Mouse (Mus musculus) CH12.LX (cell line): ENCODE measurements around the gene Mt4. TPM values are rescaled to one million over a fixed set of nuclear protein-coding genes. Genes with fewer than 3 reads are reported as not detected.
A peak's percentile ranks its signal among the peaks of the same experiment; 100 is the strongest.

Source experiments
- DNase-seq: peaks from one replicate; pipeline ENCODE4 v3.0.0-alpha.2; 2013; ENCODE audit errors: extremely low read depth
- H3K27ac ChIP-seq: 2 replicates; pipeline ENCODE4 v1.5.1; 2012; ENCODE audit warnings: low read depth, mild to moderate bottlenecking, control low read depth, moderate library complexity; ENCODE audit not compliant: insufficient read depth
- H3K27me3 ChIP-seq: replicated peaks from 2 replicates; pipeline ENCODE3; 2012; ENCODE audit warnings: inconsistent platforms
- H3K36me3 ChIP-seq, 2 experiments: replicated peaks in 1 of 2; 2 replicates each; pipeline versions ENCODE3 to v1.6.1; 2012; ENCODE audit warnings: inconsistent platforms in 1 of 2, low read length in 1 of 2, mild to moderate bottlenecking in 1 of 2, mixed read lengths in 1 of 2, moderate library complexity in 1 of 2; ENCODE audit not compliant: control insufficient read depth in 1 of 2, insufficient read depth in 1 of 2
- H3K4me1 ChIP-seq, 2 experiments: 2 replicates each; pipeline ENCODE4 v1.6.1; 2012; ENCODE audit warnings: inconsistent platforms in 1 of 2, moderate library complexity in 1 of 2; ENCODE audit not compliant: insufficient read depth in 2 of 2, control insufficient read depth in 1 of 2
- H3K4me2 ChIP-seq: 2 replicates; pipeline ENCODE4 v1.6.1; 2012; ENCODE audit warnings: low read depth, mild to moderate bottlenecking, control low read depth; ENCODE audit not compliant: poor library complexity, insufficient read depth, severe bottlenecking
- H3K4me3 ChIP-seq, 3 experiments: fragments of 150-350 bp in 1 of 3; sonication (generic) in 1 of 3; replicated peaks in 1 of 3; 2 replicates each; pipeline versions ENCODE3 to v1.5.1; 2011 to 2012; ENCODE audit warnings: low read depth in 2 of 3, low read length in 2 of 3, mild to moderate bottlenecking in 2 of 3, moderate library complexity in 2 of 3, control low read depth in 1 of 3, improper control_type of control experiment in 1 of 3, inconsistent platforms in 1 of 3, mixed read lengths in 1 of 3; ENCODE audit not compliant: poor library complexity in 1 of 3
- H3K79me2 ChIP-seq: replicated peaks from 2 replicates; pipeline ENCODE4 v1.6.1; 2012; ENCODE audit warnings: mild to moderate bottlenecking, moderate library complexity; ENCODE audit not compliant: control insufficient read depth, poor library complexity, insufficient read depth, severe bottlenecking; ENCODE audit errors: extremely low read depth
- H3K9ac ChIP-seq: 2 replicates; pipeline ENCODE4 v1.6.1; 2012; ENCODE audit warnings: low read depth, mild to moderate bottlenecking, control low read depth, moderate library complexity; ENCODE audit not compliant: insufficient read depth
- H3K9me3 ChIP-seq: replicated peaks from 2 replicates; pipeline ENCODE3; 2012; ENCODE audit warnings: low read length, inconsistent platforms, mixed read lengths
- BHLHE40 ChIP-seq: IDR thresholded peaks from 2 replicates; pipeline ENCODE4 v1.6.1; 2011; ENCODE audit warnings: mild to moderate bottlenecking, low read depth, low read length, improper control_type of control experiment
- CTCF ChIP-seq, 2 experiments: IDR thresholded peaks in 1 of 2; conservative IDR thresholded peaks in 1 of 2; 2 replicates each; pipeline ENCODE4 v1.5.1; 2011 to 2012; ENCODE audit warnings: low read depth in 2 of 2, low read length in 2 of 2, improper control_type of control experiment in 1 of 2, inconsistent platforms in 1 of 2, mild to moderate bottlenecking in 1 of 2, moderate library complexity in 1 of 2
- EP300 ChIP-seq: IDR thresholded peaks from 2 replicates; pipeline ENCODE4 v1.6.1; 2011; ENCODE audit warnings: low read length, improper control_type of control experiment
- ETS1 ChIP-seq: conservative IDR thresholded peaks from 2 replicates; pipeline ENCODE4 v1.6.1; 2012; ENCODE audit warnings: low read depth, mild to moderate bottlenecking, inconsistent platforms, low read length, improper control_type of control experiment, moderate library complexity
- JUN ChIP-seq: IDR thresholded peaks from 2 replicates; pipeline ENCODE4 v1.6.1; 2011; ENCODE audit warnings: low read depth, mild to moderate bottlenecking, low read length, improper control_type of control experiment, moderate library complexity; ENCODE audit not compliant: insufficient read depth
- JUND ChIP-seq: conservative IDR thresholded peaks from 2 replicates; pipeline ENCODE4 v1.6.1; 2011; ENCODE audit warnings: low read depth, low read length, improper control_type of control experiment
- KAT2A ChIP-seq: IDR thresholded peaks from 2 replicates; pipeline ENCODE4 v1.6.1; 2012; ENCODE audit warnings: low read length, improper control_type of control experiment, inconsistent platforms; ENCODE audit not compliant: insufficient replicate concordance
- MAFK ChIP-seq: IDR thresholded peaks from 2 replicates; pipeline ENCODE4 v1.6.1; 2011; ENCODE audit warnings: low read length, improper control_type of control experiment; ENCODE audit not compliant: insufficient replicate concordance
- MAX ChIP-seq: IDR thresholded peaks from 2 replicates; pipeline ENCODE4 v1.6.1; 2011; ENCODE audit warnings: low read length, improper control_type of control experiment
- MYC ChIP-seq: IDR thresholded peaks from 2 replicates; pipeline ENCODE4 v1.6.1; 2011; ENCODE audit warnings: low read depth, mild to moderate bottlenecking, improper control_type of control experiment, low read length
- NELFE ChIP-seq: IDR thresholded peaks from 2 replicates; pipeline ENCODE4 v1.6.1; 2011; ENCODE audit warnings: low read depth, low read length, improper control_type of control experiment
- POLR2A ChIP-seq: IDR thresholded peaks from 2 replicates; pipeline ENCODE4 v1.6.1; 2011; ENCODE audit warnings: low read depth, mild to moderate bottlenecking, improper control_type of control experiment, low read length
- RAD21 ChIP-seq: IDR thresholded peaks from 2 replicates; pipeline ENCODE4 v1.6.1; 2011; ENCODE audit warnings: low read depth, mild to moderate bottlenecking, low read length, improper control_type of control experiment, moderate library complexity
- SMC3 ChIP-seq: IDR thresholded peaks from 2 replicates; pipeline ENCODE4 v1.6.1; 2011; ENCODE audit warnings: low read depth, low read length, improper control_type of control experiment
- UBTF ChIP-seq: IDR thresholded peaks from 2 replicates; pipeline ENCODE4 v1.6.1; 2012; ENCODE audit warnings: low read depth, mild to moderate bottlenecking, inconsistent platforms, low read length, improper control_type of control experiment, moderate library complexity
- USF1 ChIP-seq: IDR thresholded peaks from 2 replicates; pipeline ENCODE4 v1.6.1; 2014; ENCODE audit warnings: low read depth, mild to moderate bottlenecking, inconsistent platforms, low read length, improper control_type of control experiment
- ZC3H11A ChIP-seq: IDR thresholded peaks from 2 replicates; pipeline ENCODE4 v1.6.1; 2012; ENCODE audit warnings: low read depth, mild to moderate bottlenecking, inconsistent platforms, low read length, improper control_type of control experiment
- ZKSCAN1 ChIP-seq: IDR thresholded peaks from 2 replicates; pipeline ENCODE4 v1.6.1; 2012; ENCODE audit warnings: low read depth, inconsistent platforms, low read length, improper control_type of control experiment, borderline replicate concordance
- ZMIZ1 ChIP-seq: IDR thresholded peaks from 2 replicates; pipeline ENCODE4 v1.6.1; 2012; ENCODE audit warnings: low read depth, mild to moderate bottlenecking, inconsistent platforms, low read length, improper control_type of control experiment
- ZNF384 ChIP-seq: IDR thresholded peaks from 2 replicates; pipeline ENCODE4 v1.6.1; 2012; ENCODE audit warnings: low read depth, low read length, improper control_type of control experiment, inconsistent platforms
- dilution Hi-C: fragments of 300-500 bp; cut with MboI; formaldehyde crosslinking; loops from 2 replicates; pipeline ENCODE4 v1.14.3; 2020; ENCODE audit warnings: low sequenced_read_pairs; ENCODE audit not compliant: extremely low pct_unique_long_range_greater_than_20kb, extremely low pct_ligation_motif_present
- in situ Hi-C: fragments of 300-500 bp; cut with MboI; formaldehyde crosslinking; loops from 3 replicates; pipeline ENCODE4 v1.14.3; 2019; ENCODE audit warnings: low sequenced_read_pairs, low pct_ligation_motif_present, low pct_unique_long_range_greater_than_20kb, mixed read lengths
- polyA plus RNA-seq: library from polyadenylated mRNA; unstranded; fragments of >175 nt; gene quantifications from 2 replicates; pipeline ENCODE4 v1.2.1, GENCODE M21; 2012; ENCODE audit warnings: low read depth; ENCODE audit not compliant: insufficient read length
- total RNA-seq, 2 experiments: library from RNA; depleted of rRNA; stranded (reverse); fragments of 300-350 nt in 1 of 2; fragments of >200 nt in 1 of 2; gene quantifications; 2 replicates each; pipeline ENCODE4 v1.2.3; 2012 to 2014

Mt4 gene
- total and polyA plus RNA-seq, 3 experiments, result not detected

- no peaks in the 10 kb centered on the region for H3K36me3 ChIP-seq
- H3K79me2 ChIP-seq, result no peaks in the 10 kb centered on the region
- peaks cover 0 to 16% of the 10 kb centered on the region in 2 experiments; a peak in 2 of 4 replicates for H3K4me1 ChIP-seq
- DNase-seq, result no peak
- no peak overlapping the region for H3K4me3 ChIP-seq
- dilution Hi-C loops (no loop called here), in situ Hi-C loops (no loop called here)
- TF ChIP-seq JUN (no peak), ZNF384 (no peak), RAD21 (peak; percentile 20), MYC (peak; percentile 70; the same call in 1 of the 2 replicates), ZC3H11A (no peak), MAFK (no peak), CTCF (conservative IDR thresholded peaks at IDR 0.05 in 1 of 2, IDR thresholded peaks at IDR 0.05 in 1 of 2; ENCODE audit: low read depth in 2 of 2, low read length in 2 of 2) (peak in 1 of 2 experiments; percentile 60; a peak in 2 of 4 replicates), SMC3 (peak; percentile 51), USF1 (no peak), ZMIZ1 (no peak), BHLHE40 (no peak), NELFE (no peak), ZKSCAN1 (no peak), JUND (no peak)
- H3K27me3 ChIP-seq, result no peaks in the 10 kb centered on the region
- no peaks in the 10 kb centered on the region for H3K9me3 ChIP-seq
- H3K27ac ChIP-seq, result no peak overlapping the region
- no peak overlapping the region for H3K4me2 ChIP-seq
- no peak overlapping the region for H3K9ac ChIP-seq
Observed at GRCm38 (mm10) chr8:94109835-94110234, 27.2 kb upstream of the Mt4 start.

- TF ChIP-seq POLR2A (no peak), BHLHE40 (no peak), MAX (no peak), MYC (no peak), EP300 (no peak), ETS1 (no peak), UBTF (no peak), ZMIZ1 (no peak), KAT2A (no peak), SMC3 (no peak), JUN (no peak), ZC3H11A (no peak)
- Histone ChIP-seq H3K36me3 (no peaks in the 10 kb centered on the region), H3K4me1 (peaks cover 0 to 16% of the 10 kb centered on the region in 2 experiments; a peak in 2 of 4 replicates), H3K4me3 (no peak overlapping the region), H3K27me3 (no peaks in the 10 kb centered on the region), H3K4me2 (no peak overlapping the region), H3K9me3 (no peaks in the 10 kb centered on the region), H3K9ac (no peak overlapping the region), H3K27ac (no peak overlapping the region), H3K79me2 (no peaks in the 10 kb centered on the region)
- DNase-seq, result no peak
- dilution Hi-C loops (no loop called here), in situ Hi-C loops (no loop called here)
Observed at GRCm38 (mm10) chr8:94110526-94111177, 26.3 kb upstream of the Mt4 start.
